Mouse (Mus musculus) embryo, embryonic 11.5 days (tissue): ENCODE measurements at regions not wholly inside any gene's neighbourhood (a gene's known extent, or its start where the extent isn't known, plus 50 kb on each side); places are given as distances from the start of the nearest gene placed in this dataset.
A peak's percentile ranks its signal among the peaks of the same experiment; 100 is the strongest.
"Not testable (repeated sequence)": the region's sequence is repeated elsewhere in the genome, so short reads cannot be mapped to it uniquely, and the experiment has no call there.

Source experiments
- DNase-seq: peaks from one replicate; pipeline ENCODE4 v3.0.0-alpha.2; 2012; ENCODE audit warnings: low read depth, low spot score

GRCm38 (mm10) chr17:16926200-16926599 is 137.7 kb upstream of the Zfp960 start:
- no peak for DNase-seq

- DNase-seq, result peak; percentile 71
Observed at GRCm38 (mm10) chr17:16951092-16952016, 112.6 kb upstream of the Zfp960 start.

GRCm38 (mm10) chr17:16952146-16952545 is 111.8 kb upstream of the Zfp960 start:
- not testable (repeated sequence) for DNase-seq

- not testable (repeated sequence) for DNase-seq
Observed at GRCm38 (mm10) chr17:16997241-16997640, 66.7 kb upstream of the Zfp960 start.

GRCm38 (mm10) chr17:17004632-17005265 is 59.2 kb upstream of the Zfp960 start:
- DNase-seq, result peak; percentile 78

- peak; percentile 14 for DNase-seq
Observed at GRCm38 (mm10) chr17:17005267-17005666, 58.6 kb upstream of the Zfp960 start.
